10 mouse cellular contexts compared by ENCODE assay signal in the genomic region with DNA sequence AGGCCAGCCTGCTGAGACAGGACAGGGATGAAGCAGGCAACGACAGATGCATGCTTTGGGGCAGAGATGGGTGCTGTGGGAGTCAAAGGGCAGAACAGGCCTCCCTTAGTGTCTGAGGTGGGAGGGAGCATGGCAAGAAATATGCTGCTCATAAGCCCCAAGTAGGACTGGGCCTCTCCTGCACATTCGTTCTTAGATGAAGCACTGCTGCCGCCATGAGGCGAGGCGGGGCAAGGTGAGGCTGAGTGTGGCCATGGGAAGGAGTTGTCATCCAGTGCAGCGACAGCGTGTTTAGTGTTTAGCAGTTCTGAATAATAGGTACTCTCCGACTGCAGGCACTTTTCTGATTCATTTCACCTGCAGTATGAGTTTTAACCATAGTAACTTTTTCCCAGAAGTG. TPM values are rescaled to one million over a fixed set of nuclear protein-coding genes. Genes with fewer than 3 reads are reported as not detected.
DNase-seq lines count a peak whose midpoint lies in the region; ATAC-seq lines count a peak whose summit lies in the region.
"Had no signal": no experiment of that assay in that cellular context is flagged by ENCODE, and none has a peak within 500 bp of the region (broad histone marks: within the 10 kb centered on the region; RNA-seq: fewer than 3 reads in every experiment).

No protein-coding gene starts in this region.

- H3K27me3 ChIP-seq in heart, embryonic 12.5 days (replicated peaks): no peaks in the 10 kb centered on the region
- H3K27me3 ChIP-seq in forebrain, embryonic 14.5 days (replicated peaks; ENCODE audit: control insufficient read depth, insufficient read depth, low read length): no peaks in the 10 kb centered on the region
- H3K27me3 ChIP-seq in midbrain, embryonic 10.5 days (ENCODE audit: low read depth, poor library complexity, severe bottlenecking): no peaks in the 10 kb centered on the region
- H3K27me3 ChIP-seq: limb, embryonic 12.5 days; neural tube, embryonic 12.5 days had no signal

- no peak overlapping the region for H3K4me2 ChIP-seq in heart, embryonic 12.5 days
- no peak overlapping the region for H3K4me2 ChIP-seq in forebrain, embryonic 14.5 days (ENCODE audit: low read length)
- H3K4me2 ChIP-seq: limb, embryonic 12.5 days; neural tube, embryonic 12.5 days had no signal

- no peak overlapping the region for H3K27ac ChIP-seq in heart, embryonic 12.5 days (ENCODE audit: poor library complexity, severe bottlenecking)
- no peak overlapping the region for H3K27ac ChIP-seq in forebrain, embryonic 14.5 days (ENCODE audit: low read depth, low read length)
- no peak overlapping the region for H3K27ac ChIP-seq in midbrain, embryonic 10.5 days (replicated peaks)
- H3K27ac ChIP-seq: limb, embryonic 12.5 days; neural tube, embryonic 12.5 days had no signal

- H3K4me1 ChIP-seq in heart, embryonic 12.5 days (replicated peaks): peaks cover 3% of the 10 kb centered on the region; the same call in 1 of the 2 replicates
- H3K4me1 ChIP-seq in forebrain, embryonic 14.5 days (ENCODE audit: control insufficient read depth, insufficient read depth, low read length): no peaks in the 10 kb centered on the region
- no peaks in the 10 kb centered on the region for H3K4me1 ChIP-seq in midbrain, embryonic 10.5 days
- H3K4me1 ChIP-seq: limb, embryonic 12.5 days; neural tube, embryonic 12.5 days had no signal

- H3K36me3 ChIP-seq in heart, embryonic 12.5 days: peaks cover 83% of the 10 kb centered on the region
- H3K36me3 ChIP-seq in forebrain, embryonic 14.5 days (ENCODE audit: control insufficient read depth, insufficient read depth, low read length): peaks cover 86% of the 10 kb centered on the region
- peaks cover 98% of the 10 kb centered on the region for H3K36me3 ChIP-seq in midbrain, embryonic 10.5 days

- no peak for ATAC-seq in heart, embryonic 12.5 days (ENCODE audit: insufficient number of reproducible peaks, low FRiP score)
- ATAC-seq in forebrain, embryonic 14.5 days: no peak

- H3K9ac ChIP-seq in heart, embryonic 12.5 days: no peak overlapping the region
- H3K9ac ChIP-seq in forebrain, embryonic 14.5 days (ENCODE audit: low read length): no peak overlapping the region
- H3K9ac ChIP-seq: limb, embryonic 12.5 days; neural tube, embryonic 12.5 days had no signal

- intact Hi-C loops in heart, postnatal 14 days (cut with DNase I): no loop called here

- no peak overlapping the region for H3K4me3 ChIP-seq in heart, embryonic 12.5 days
- no peak overlapping the region for H3K4me3 ChIP-seq in forebrain, embryonic 14.5 days (ENCODE audit: low read depth, low read length)
- no peak overlapping the region for H3K4me3 ChIP-seq in midbrain, embryonic 10.5 days
- H3K4me3 ChIP-seq: limb, embryonic 12.5 days; neural tube, embryonic 12.5 days had no signal

- H3K9me3 ChIP-seq in heart, embryonic 12.5 days (replicated peaks): no peaks in the 10 kb centered on the region
- H3K9me3 ChIP-seq in forebrain, embryonic 14.5 days (replicated peaks; ENCODE audit: control insufficient read depth, low read length): no peaks in the 10 kb centered on the region
- no peaks in the 10 kb centered on the region for H3K9me3 ChIP-seq in midbrain, embryonic 10.5 days (replicated peaks)
- H3K9me3 ChIP-seq: limb, embryonic 12.5 days; neural tube, embryonic 12.5 days had no signal

- WGBS in heart, embryonic 12.5 days: 86% methylated on average over 8 of the region's 8 CpGs
- WGBS in forebrain, embryonic 14.5 days: 87% methylated on average over 8 of the region's 8 CpGs
- 90% methylated on average over 8 of the region's 8 CpGs for WGBS in midbrain, embryonic 10.5 days

- DNase-seq in heart, postnatal 14 days: peak; percentile 30 to 60
- DNase-seq in B cell, adult 2 months: peak; percentile 62 to 63
- peak; percentile 55 for DNase-seq in adrenal gland, postnatal 14 days
- peak; percentile 64 for DNase-seq in kidney, postnatal 10 days
- peak; percentile 40 for DNase-seq in lung, postnatal 36 days
- DNase-seq in forebrain, embryonic 14.5 days (ENCODE audit: low spot score): no peak
- DNase-seq in midbrain, embryonic 10.5 days (ENCODE audit: low spot score): no peak

RNA-seq across cellular contexts. Expression of gene Med23, which starts 26.1 kb away (rescaled TPM):
- 10 to 100 TPM; 16.2 to 16.6 TPM for total RNA-seq in heart, postnatal 14 days (2021)
- polyA plus RNA-seq in heart, embryonic 12.5 days (2016; fragmentation: Nextera tagmentation; extraction: Ambion mirVana): 15.8 and 16.9 TPM in 2 replicates
- 22.3 and 26.7 TPM in 2 replicates for total RNA-seq in adrenal gland, postnatal 14 days (2021)
- polyA plus RNA-seq in forebrain, embryonic 14.5 days (2014; fragmentation: Nextera tagmentation; extraction: Ambion mirVana): 27.9 and 33.1 TPM in 2 replicates
- polyA plus RNA-seq in midbrain, embryonic 10.5 days (2016; fragmentation: Nextera tagmentation; extraction: Ambion mirVana): 23.8 and 25.7 TPM in 2 replicates

RNA-seq across cellular contexts. Expression of gene Arg1, which starts 31.4 kb away (rescaled TPM):
- under 1 TPM in 1 of 2 experiments, not detected in 1; 0.19 TPM for total RNA-seq in heart, postnatal 14 days (2021)
- polyA plus RNA-seq in heart, embryonic 12.5 days (2016; fragmentation: Nextera tagmentation; extraction: Ambion mirVana): 0.41 and 0.54 TPM in 2 replicates
- 9.5 and 122 TPM in 2 replicates for total RNA-seq in adrenal gland, postnatal 14 days (2021)
- polyA plus RNA-seq in forebrain, embryonic 14.5 days (2014; fragmentation: Nextera tagmentation; extraction: Ambion mirVana): 0.87 and 1.0 TPM in 2 replicates
- 1.3 and 1.5 TPM in 2 replicates for polyA plus RNA-seq in midbrain, embryonic 10.5 days (2016; fragmentation: Nextera tagmentation; extraction: Ambion mirVana)

RNA-seq across cellular contexts. Expression of gene Enpp3, which starts 53.3 kb away (rescaled TPM):
- 1 to 10 TPM; 5.6 to 9.0 TPM for total RNA-seq in heart, postnatal 14 days (2021)
- polyA plus RNA-seq in heart, embryonic 12.5 days (2016; fragmentation: Nextera tagmentation; extraction: Ambion mirVana): 1.7 and 2.2 TPM in 2 replicates
- 5.4 and 9.4 TPM in 2 replicates for total RNA-seq in adrenal gland, postnatal 14 days (2021)
- 2.0 and 3.2 TPM in 2 replicates for polyA plus RNA-seq in forebrain, embryonic 14.5 days (2014; fragmentation: Nextera tagmentation; extraction: Ambion mirVana)
- polyA plus RNA-seq in midbrain, embryonic 10.5 days (2016; fragmentation: Nextera tagmentation; extraction: Ambion mirVana): 7.7 and 9.0 TPM in 2 replicates

Comparison
In these comparisons a context has a peak if more than half of its experiments do, and no peak if none do; other contexts are left out.
1. DNase-seq: peak in heart, postnatal 14 days (2 of 2), B cell, adult 2 months (2 of 2), adrenal gland, postnatal 14 days (single experiment), kidney, postnatal 10 days (single experiment) and lung, postnatal 36 days (single experiment); none in forebrain, embryonic 14.5 days (single experiment) and midbrain, embryonic 10.5 days (single experiment).